ENCODE assay signal across 7 mouse cellular contexts in the genomic region with DNA sequence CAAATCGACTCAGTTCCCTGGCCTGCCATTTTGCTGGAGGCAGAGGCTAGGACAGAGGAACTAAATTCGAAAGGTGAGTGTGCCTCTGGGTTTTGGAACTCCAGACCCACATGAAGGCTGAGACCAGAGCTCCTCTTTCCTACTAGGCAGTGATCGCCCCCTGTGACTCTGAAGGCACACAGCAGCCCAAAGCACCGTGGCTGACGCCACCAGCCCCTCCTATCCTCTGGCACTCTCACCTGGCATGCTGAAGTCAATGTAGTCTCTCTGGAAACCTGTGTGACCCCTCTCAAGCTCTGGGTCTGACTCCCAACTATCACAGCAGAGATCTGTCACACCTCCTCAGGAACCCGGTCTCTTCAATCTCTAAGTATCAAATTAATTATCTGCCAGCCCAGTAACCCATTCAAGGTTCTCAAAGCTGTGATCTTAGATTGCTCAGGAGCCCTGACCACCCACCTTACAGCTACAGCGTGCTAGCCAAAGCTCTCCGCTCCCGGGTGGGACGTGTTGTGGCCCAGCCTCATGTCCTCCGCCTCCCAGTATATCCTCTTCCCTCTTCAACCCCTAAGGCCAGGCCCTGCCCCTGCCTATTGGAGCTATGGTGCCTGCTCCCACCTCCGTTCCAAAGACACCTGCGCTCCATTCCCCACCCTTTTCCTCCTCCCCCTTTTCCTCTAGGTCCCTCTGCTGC. TPM values are rescaled to one million over a fixed set of nuclear protein-coding genes. Genes with fewer than 3 reads are reported as not detected.
DNase-seq lines count a peak whose midpoint lies in the region; ATAC-seq lines count a peak whose summit lies in the region.

No protein-coding gene starts in this region.

- peak overlapping the region; percentile 33 for H3K4me3 ChIP-seq in megakaryocyte, embryonic 14.5 days (replicated peaks)
- peak overlapping the region; percentile 78 for H3K4me3 ChIP-seq in embryonic facial prominence, embryonic 10.5 days
- peak overlapping the region; percentile 74 for H3K4me3 ChIP-seq in hindbrain, embryonic 15.5 days
- peak overlapping the region; percentile 78 for H3K4me3 ChIP-seq in midbrain, embryonic 14.5 days (replicated peaks; ENCODE audit: low read depth, low read length)

- 8% methylated on average over 13 of the region's 13 CpGs for WGBS in embryonic facial prominence, embryonic 10.5 days
- 4% methylated on average over 12 of the region's 13 CpGs for WGBS in hindbrain, embryonic 15.5 days
- WGBS in midbrain, embryonic 14.5 days: 12% methylated on average over 13 of the region's 13 CpGs

- 0 out of 2 replicates have a peak, but pooled peaks cover 3% of the 10 kb centered on the region for H3K9me3 ChIP-seq in megakaryocyte, embryonic 14.5 days
- no peaks in the 10 kb centered on the region for H3K9me3 ChIP-seq in embryonic facial prominence, embryonic 10.5 days
- H3K9me3 ChIP-seq in hindbrain, embryonic 15.5 days: no peaks in the 10 kb centered on the region
- no peaks in the 10 kb centered on the region for H3K9me3 ChIP-seq in midbrain, embryonic 14.5 days (ENCODE audit: control insufficient read depth, low read length)

- DNase-seq in embryonic facial prominence, embryonic 10.5 days (ENCODE audit: low spot score): peak; percentile 29
- DNase-seq in midbrain, embryonic 14.5 days: peak; percentile 73
- no peak for DNase-seq in thymus, postnatal 4 days
- DNase-seq in thymus, postnatal 25 days: no peak

- H3K9ac ChIP-seq in hindbrain, embryonic 15.5 days: peak overlapping the region; percentile 81
- peak overlapping the region; percentile 77 for H3K9ac ChIP-seq in midbrain, embryonic 14.5 days (replicated peaks; ENCODE audit: low read length)

- H3K36me3 ChIP-seq in megakaryocyte, embryonic 14.5 days (replicated peaks; ENCODE audit: low read length): no peaks in the 10 kb centered on the region
- H3K36me3 ChIP-seq in embryonic facial prominence, embryonic 10.5 days (replicated peaks): no peaks in the 10 kb centered on the region
- no peaks in the 10 kb centered on the region for H3K36me3 ChIP-seq in hindbrain, embryonic 15.5 days
- H3K36me3 ChIP-seq in midbrain, embryonic 14.5 days (ENCODE audit: control insufficient read depth, insufficient read depth, low read length): no peaks in the 10 kb centered on the region

- no peak overlapping the region; the same call in 1 of the 2 replicates for H3K27ac ChIP-seq in embryonic facial prominence, embryonic 10.5 days (replicated peaks)
- H3K27ac ChIP-seq in hindbrain, embryonic 15.5 days (replicated peaks): peak overlapping the region; percentile 90
- H3K27ac ChIP-seq in midbrain, embryonic 14.5 days (replicated peaks; ENCODE audit: low read depth, low read length): peak overlapping the region; percentile 82

- peaks cover 39% of the 10 kb centered on the region for H3K27me3 ChIP-seq in megakaryocyte, embryonic 14.5 days (replicated peaks)
- peaks cover 58% of the 10 kb centered on the region for H3K27me3 ChIP-seq in embryonic facial prominence, embryonic 10.5 days (replicated peaks; ENCODE audit: low read depth, poor library complexity, severe bottlenecking)
- no peaks in the 10 kb centered on the region for H3K27me3 ChIP-seq in hindbrain, embryonic 15.5 days
- H3K27me3 ChIP-seq in midbrain, embryonic 14.5 days (ENCODE audit: control insufficient read depth, insufficient read depth, low read length): no peaks in the 10 kb centered on the region

- H3K4me1 ChIP-seq in megakaryocyte, embryonic 14.5 days: peaks cover 19% of the 10 kb centered on the region
- peaks cover 17% of the 10 kb centered on the region for H3K4me1 ChIP-seq in embryonic facial prominence, embryonic 10.5 days
- H3K4me1 ChIP-seq in hindbrain, embryonic 15.5 days (replicated peaks): peaks cover 16% of the 10 kb centered on the region; the same call in 1 of the 2 replicates
- no peaks in the 10 kb centered on the region for H3K4me1 ChIP-seq in midbrain, embryonic 14.5 days (ENCODE audit: control insufficient read depth, insufficient read depth, low read length)

- no peak for ATAC-seq in megakaryocyte, adult 5-6 weeks (ENCODE audit: poor library complexity, severe bottlenecking)
- peak; percentile 80 for ATAC-seq in hindbrain, embryonic 15.5 days (ENCODE audit: low FRiP score, low read depth)
- peak; percentile 72 for ATAC-seq in midbrain, embryonic 14.5 days (ENCODE audit: low FRiP score, low TSS enrichment)

- peak overlapping the region; percentile 95 for H3K4me2 ChIP-seq in hindbrain, embryonic 15.5 days
- peak overlapping the region; percentile 91 for H3K4me2 ChIP-seq in midbrain, embryonic 14.5 days (ENCODE audit: low read length)

RNA-seq across cellular contexts. Expression of a gene that starts 0.4 kb away (rescaled TPM):
- polyA plus RNA-seq in megakaryocyte, embryonic 14.5 days (2012; ENCODE audit: insufficient read depth, low replicate concordance): not detected in 2 replicates
- total RNA-seq in megakaryocyte, adult 5-6 weeks (2015): not detected in 2 replicates
- total RNA-seq in megakaryocyte, adult 5-6 weeks (2017): not detected in 2 replicates
- polyA plus RNA-seq in embryonic facial prominence, embryonic 10.5 days (2016; fragmentation: Nextera tagmentation; extraction: Ambion mirVana): 1.4 and 3.3 TPM in 2 replicates
- 31.7 and 34.9 TPM in 2 replicates for polyA plus RNA-seq in hindbrain, embryonic 15.5 days (2015; fragmentation: Nextera tagmentation; extraction: Ambion mirVana)
- 22.4 and 23.0 TPM in 2 replicates for polyA plus RNA-seq in midbrain, embryonic 14.5 days (2014; fragmentation: Nextera tagmentation; extraction: Ambion mirVana)

Comparison
In these comparisons a context has a peak if more than half of its experiments do, and no peak if none do; other contexts are left out.
1. DNase-seq: peak in embryonic facial prominence, embryonic 10.5 days (single experiment) and midbrain, embryonic 14.5 days (single experiment); none in thymus, postnatal 4 days (single experiment) and thymus, postnatal 25 days (single experiment).
2. Peak in every context shown above with its lines, with median percentiles within 50 percentile points of each other: H3K4me3 ChIP-seq.